Mouse (Mus musculus) olfactory bulb, adult 2 months (tissue): Measurements from ENCODE around the gene Inka1. TPM values are rescaled to one million over a fixed set of nuclear protein-coding genes. Genes with fewer than 3 reads are reported as not detected.

Experiments used
- H3K27ac ChIP-seq: fragments of 200-500 bp; 2 replicates; pipeline ENCODE4 v1.5.1; 2012; ENCODE audit warnings: low read depth, low read length; ENCODE audit not compliant: insufficient read depth
- H3K4me1 ChIP-seq: fragments of 200-500 bp; 2 replicates; pipeline ENCODE4 v1.6.1; 2012; ENCODE audit warnings: low read length; ENCODE audit not compliant: control insufficient read depth, insufficient read depth
- H3K4me3 ChIP-seq: fragments of 200-500 bp; 2 replicates; pipeline ENCODE4 v1.5.1; 2012; ENCODE audit warnings: mild to moderate bottlenecking, low read depth, low read length, moderate library complexity; ENCODE audit not compliant: insufficient read depth
- CTCF ChIP-seq: fragments of 200-500 bp; IDR thresholded peaks from 2 replicates; pipeline ENCODE4 v1.5.1; 2012; ENCODE audit warnings: low read depth, mild to moderate bottlenecking, low read length, moderate library complexity; ENCODE audit not compliant: insufficient read depth
- POLR2A ChIP-seq: fragments of 200-500 bp; IDR thresholded peaks from 2 replicates; pipeline ENCODE4 v1.6.1; 2012; ENCODE audit warnings: mild to moderate bottlenecking, low read depth, low read length, moderate library complexity; ENCODE audit not compliant: insufficient read depth
- WGBS: fragments of 180-500 bp; shearing (Covaris S2); methylation state at CpG from one replicate; pipeline ENCODE4 v1.1.7; 2018; 5-methylcytosine and 5-hydroxymethylcytosine counted together
- polyA plus RNA-seq: library from polyadenylated mRNA; stranded (reverse); fragments of >200 nt; gene quantifications from 2 replicates; pipeline ENCODE4 v1.2.4, GENCODE M21; 2012; ENCODE audit warnings: low replicate concordance; ENCODE audit not compliant: missing spikeins, insufficient read depth, insufficient read length

Gene Inka1
- polyA plus RNA-seq, 1 experiment: not detected

GRCm38 (mm10) chr9:108008041-108008440 lies 22.4 kb upstream of the Inka1 start:
- Histone ChIP-seq H3K27ac (no peak overlapping the region), H3K4me1 (peaks cover 5% of the 10 kb centered on the region; the same call in 1 of the 2 replicates), H3K4me3 (no peak overlapping the region)
- WGBS: 85% methylated on average over 5 of the region's 5 CpGs
- TF ChIP-seq CTCF (no peak), POLR2A (no peak)

- peaks cover 5% of the 10 kb centered on the region; the same call in 1 of the 2 replicates for H3K4me1 ChIP-seq
- H3K27ac ChIP-seq: peak overlapping the region; percentile 82
- WGBS: 4% methylated on average over 8 of the region's 8 CpGs
- TF ChIP-seq CTCF: no peak
- peak overlapping the region; percentile 74 for H3K4me3 ChIP-seq
Measured at GRCm38 (mm10) chr9:108003531-108003890, 17.8 kb upstream of the Inka1 start.

- peaks cover 3% of the 10 kb centered on the region; the same call in 1 of the 2 replicates for H3K4me1 ChIP-seq
- TF ChIP-seq CTCF (no peak), POLR2A (no peak)
- WGBS: under 1% methylated on average over 50 of the region's 50 CpGs
- peak overlapping the region; percentile 74 for H3K4me3 ChIP-seq
- H3K27ac ChIP-seq: peak overlapping the region; percentile 82
Measured at GRCm38 (mm10) chr9:108002778-108003530, 17.3 kb upstream of the Inka1 start.

- under 1% methylated on average over 51 of the region's 51 CpGs for WGBS
- 0 out of 2 replicates have a peak, but pooled peaks cover 2% of the 10 kb centered on the region for H3K4me1 ChIP-seq
- H3K4me3 ChIP-seq: peak within 1 kb of the TSS; percentile 74
- peak within 1 kb of the TSS; percentile 91 for H3K27ac ChIP-seq
- TF ChIP-seq CTCF (no peak), POLR2A (peak; percentile 93)
Measured at GRCm38 (mm10) chr9:108001922-108002770, 16.5 kb upstream of the Inka1 start, which contains the start of gene Ip6k1. TSS of gene Ip6k1 (plus strand) at chr9:108002501.

- 91% methylated on average over 5 of the region's 5 CpGs for WGBS
- TF ChIP-seq CTCF (no peak), POLR2A (no peak)
- peaks cover 7% of the 10 kb centered on the region for H3K4me1 ChIP-seq
- no peak within 1 kb of the TSS for H3K27ac ChIP-seq
- no peak within 1 kb of the TSS for H3K4me3 ChIP-seq
Measured at GRCm38 (mm10) chr9:107996049-107996448, 10.4 kb upstream of the Inka1 start, which contains the start of gene Gm20662. TSS of gene Gm20662 (plus strand) at chr9:107996349.

- no peak overlapping the region for H3K4me3 ChIP-seq
- TF ChIP-seq CTCF (no peak), POLR2A (no peak)
- H3K27ac ChIP-seq: no peak overlapping the region
- H3K4me1 ChIP-seq: peaks cover 7% of the 10 kb centered on the region
- WGBS: 93% methylated on average over 21 of the region's 21 CpGs
Measured at GRCm38 (mm10) chr9:107995513-107995912, 9.8 kb upstream of the Inka1 start.

- TF ChIP-seq POLR2A (no peak), CTCF (no peak)
- Histone ChIP-seq H3K4me3 (no peak overlapping the region), H3K4me1 (peaks cover 7% of the 10 kb centered on the region), H3K27ac (no peak overlapping the region)
- 55% methylated on average over 2 of the region's 2 CpGs for WGBS
Measured at GRCm38 (mm10) chr9:107994464-107994863, 8.8 kb upstream of the Inka1 start.

GRCm38 (mm10) chr9:107993013-107993412 lies 7.3 kb upstream of the Inka1 start:
- Histone ChIP-seq H3K4me3 (no peak overlapping the region), H3K4me1 (peaks cover 7% of the 10 kb centered on the region)
- 84% methylated on average over 11 of the region's 11 CpGs for WGBS

GRCm38 (mm10) chr9:107992197-107992596 lies 6.5 kb upstream of the Inka1 start, which contains the start of gene Cdhr4:
TSS of gene Cdhr4 (plus strand) at chr9:107992497.
- no peak within 1 kb of the TSS for H3K27ac ChIP-seq
- TF ChIP-seq CTCF: no peak
- TF ChIP-seq POLR2A: no peak
- peaks cover 7% of the 10 kb centered on the region for H3K4me1 ChIP-seq
- WGBS: 57% methylated on average over 2 of the region's 2 CpGs
- no peak within 1 kb of the TSS for H3K4me3 ChIP-seq

More at GRCm38 (mm10) chr9:107993013-107993412, 7.3 kb upstream of the Inka1 start:
- no peak for TF ChIP-seq CTCF
- no peak for TF ChIP-seq POLR2A
- H3K27ac ChIP-seq: no peak overlapping the region
